Mouse (Mus musculus) adrenal gland (tissue): Measurements from ENCODE around the gene Filip1.

ENCODE experiments used
- intact Hi-C: fragments of 180-260 bp; cut with DNase I; formaldehyde crosslinking; loops from one replicate; pipeline ENCODE4 v1.15.1; 2025

The Filip1 gene

DNA sequence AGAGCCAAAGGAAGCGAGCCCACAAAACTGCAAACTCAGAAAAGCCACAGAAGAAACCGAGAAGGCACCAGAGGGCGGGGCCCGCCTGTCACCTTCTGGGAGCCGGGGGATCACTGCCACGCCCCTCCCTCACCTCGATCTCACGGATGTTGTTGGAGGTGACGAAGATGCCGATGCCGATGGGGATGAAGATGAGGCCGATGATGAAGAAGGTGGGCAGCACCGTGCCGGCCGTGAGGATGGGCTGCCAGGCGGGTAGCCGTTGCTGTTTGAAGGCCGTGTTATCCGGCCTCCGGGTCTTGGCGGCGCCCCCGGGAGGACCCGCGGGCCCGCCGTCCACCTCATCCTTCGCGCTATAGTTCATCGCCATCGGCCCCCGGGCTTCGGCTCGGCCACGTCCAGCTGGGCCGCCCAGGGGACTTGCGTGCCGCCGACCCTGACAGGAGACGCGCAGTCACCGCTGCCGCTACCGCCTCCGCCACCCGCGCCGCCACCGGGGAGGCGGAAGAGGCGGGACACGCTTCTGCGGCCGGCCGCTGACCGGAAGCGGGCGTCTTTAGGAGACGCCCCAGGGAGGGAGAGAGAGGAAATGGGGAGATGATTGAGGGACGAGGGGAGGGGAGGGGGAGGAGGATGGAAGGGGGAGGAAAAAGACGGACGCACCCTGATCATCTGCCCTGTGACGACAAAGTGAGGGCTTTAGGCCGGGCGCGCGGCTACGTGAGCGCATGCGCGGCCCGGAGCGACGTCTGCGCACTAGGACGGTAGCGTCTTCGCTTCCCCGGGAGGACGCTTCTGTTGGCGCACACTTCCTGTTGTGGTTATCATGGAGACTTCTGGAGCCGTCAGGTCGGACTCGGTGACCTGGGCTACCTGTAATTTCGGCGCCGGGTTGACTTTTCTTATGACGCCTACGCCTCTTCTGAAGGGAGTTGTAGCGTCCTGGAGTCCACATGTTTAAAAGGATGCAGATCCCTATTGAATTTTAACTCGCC lies 219.5 kb downstream of the Filip1 start, which contains the start of gene Tmem30a:
TSS of gene Tmem30a (minus strand) at position 667 of the 995 bp plus-strand sequence.
- intact Hi-C loops = no loop called here

DNA sequence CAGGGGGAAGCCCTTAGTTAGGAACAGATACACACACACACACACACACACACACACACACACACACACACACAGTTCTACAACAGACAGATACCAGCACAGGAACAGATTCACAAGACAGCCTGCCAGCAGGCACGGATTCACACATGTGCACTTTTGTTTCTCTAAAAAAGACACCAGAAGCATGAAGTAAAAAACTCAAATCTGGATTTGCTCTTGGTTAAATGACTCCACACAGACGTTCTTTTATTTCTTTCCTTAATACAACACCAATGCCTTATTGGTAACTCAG lies 226.9 kb downstream of the Filip1 start:
- intact Hi-C loops = no loop called here

DNA sequence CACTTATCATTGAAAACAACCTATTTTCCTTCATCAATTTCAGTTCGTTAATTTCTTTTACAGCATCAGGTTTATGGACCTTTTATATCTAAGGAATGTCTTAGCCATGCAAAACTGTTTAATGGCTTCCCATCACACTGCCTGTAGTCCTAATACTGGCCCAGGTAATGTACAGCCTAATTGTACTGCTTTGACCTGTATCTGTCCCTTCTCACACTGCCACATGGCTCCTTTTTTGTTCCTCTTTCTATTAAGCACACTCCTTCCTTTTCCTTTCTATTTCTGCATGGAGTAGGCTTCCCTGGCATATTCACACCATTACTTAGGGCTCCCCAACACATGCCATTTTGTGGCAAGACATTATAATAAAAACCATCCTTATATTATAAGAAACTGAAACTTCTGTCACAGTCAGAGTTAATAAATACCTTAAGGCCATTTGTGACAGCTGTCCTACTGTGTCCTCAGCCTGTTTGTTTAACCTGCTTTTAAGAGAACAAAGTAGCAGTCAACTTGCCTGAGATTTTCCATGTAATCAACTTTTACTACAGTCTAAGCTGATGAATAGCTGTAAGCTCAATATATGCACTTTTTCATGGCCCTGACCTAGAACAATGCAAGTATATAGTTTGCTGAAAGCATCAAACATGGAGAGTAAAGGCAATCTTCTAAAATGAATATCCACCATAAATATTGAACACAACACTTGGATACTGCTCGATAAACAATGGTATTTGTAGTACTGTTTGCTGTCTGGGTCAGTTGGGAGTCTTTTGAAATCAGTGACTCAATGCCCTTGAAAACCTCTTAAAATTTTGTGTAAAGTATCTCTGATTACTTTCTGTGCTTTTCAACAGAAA lies 227.5 kb downstream of the Filip1 start:
- intact Hi-C loops = no loop called here

DNA sequence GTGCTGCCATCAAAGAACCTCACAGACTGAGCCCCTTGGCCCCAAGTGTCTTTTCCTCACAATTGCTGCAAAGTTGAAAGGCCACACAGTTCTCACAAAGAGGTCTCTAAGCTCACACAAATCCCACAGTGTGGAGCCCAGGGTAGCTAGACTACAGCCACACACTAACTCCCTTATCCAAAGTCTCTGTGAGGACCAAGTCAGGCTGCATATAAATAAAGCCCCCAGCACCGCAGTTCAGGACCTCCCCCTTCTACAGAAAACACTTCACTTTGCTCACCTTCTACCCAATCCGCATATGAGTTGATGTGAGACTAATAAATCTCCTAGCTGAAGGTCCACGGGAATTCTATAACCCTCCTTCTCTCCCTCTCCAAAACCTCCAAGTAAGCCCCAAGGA lies 228.2 kb downstream of the Filip1 start:
- intact Hi-C loops = no loop called here

DNA sequence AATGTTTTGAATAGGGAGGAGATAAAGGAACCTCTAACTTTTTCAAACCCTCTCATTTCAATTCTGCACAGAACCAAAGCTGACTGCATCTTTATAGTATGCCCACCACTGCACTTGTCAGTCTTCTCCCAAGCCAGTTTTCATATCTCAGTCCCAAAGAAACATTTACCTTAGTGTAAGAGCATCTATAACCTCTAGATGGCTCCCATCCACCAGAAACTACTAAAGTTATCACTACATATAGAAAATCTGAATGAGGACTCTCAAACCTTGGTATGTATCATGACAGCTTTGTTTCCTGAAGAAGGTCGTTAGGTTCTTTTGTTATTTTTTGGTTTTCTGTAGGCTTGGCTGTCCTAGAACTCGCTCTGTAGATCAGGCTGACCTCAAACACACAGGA lies 233.3 kb downstream of the Filip1 start:
- intact Hi-C loops = no loop called here

DNA sequence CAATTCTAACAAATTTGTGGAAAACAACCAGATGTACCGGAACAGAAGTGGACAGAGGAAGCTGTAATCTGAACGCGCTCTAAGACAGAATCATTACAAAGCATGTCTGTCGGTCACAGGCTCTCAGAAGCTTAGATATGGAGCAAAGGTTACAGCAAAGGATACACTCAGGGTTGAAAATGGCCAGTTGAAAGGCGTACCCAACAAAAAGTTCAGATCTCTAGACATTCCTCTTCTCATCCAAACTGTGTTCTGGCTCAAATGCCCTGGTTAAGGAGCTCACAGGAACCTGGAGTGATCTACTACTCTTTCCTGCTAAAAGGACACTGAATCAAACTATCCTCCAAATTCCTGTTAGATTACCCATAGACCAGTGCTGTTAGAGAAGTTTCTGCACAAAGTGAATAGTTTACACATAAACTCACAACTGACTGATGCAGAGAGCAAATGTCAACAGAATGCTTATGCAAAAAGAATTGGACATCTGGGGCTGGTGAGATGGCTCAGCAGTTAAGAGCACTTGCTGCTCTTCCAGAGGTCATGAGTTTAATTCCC lies 245.6 kb downstream of the Filip1 start:
- intact Hi-C loops = no loop called here

DNA sequence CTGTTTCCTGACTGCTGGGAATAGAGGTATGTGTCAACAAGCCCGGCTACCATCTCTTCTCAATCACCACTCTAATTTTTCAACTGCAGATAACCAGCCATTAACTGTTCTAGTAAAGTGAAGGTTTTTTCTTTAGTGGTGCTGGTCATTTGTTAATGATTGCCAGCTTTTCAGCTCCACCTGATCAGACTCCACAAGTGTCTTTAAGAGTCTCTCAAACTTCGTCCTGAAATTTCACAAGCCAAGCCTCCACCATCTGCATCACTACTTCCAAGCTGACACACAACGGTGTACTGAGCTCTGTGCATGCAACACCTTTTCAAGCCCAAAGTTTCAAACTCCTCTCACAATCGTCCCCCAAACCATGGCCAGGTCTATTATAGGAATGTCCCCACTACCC lies 247.3 kb downstream of the Filip1 start:
- intact Hi-C loops = no loop called here
